Mouse (Mus musculus): ENCODE results near the gene Wfdc9. TPM values are rescaled to one million over a fixed set of nuclear protein-coding genes. Genes with fewer than 3 reads are reported as not detected.

Wfdc9 gene
- polyA plus RNA-seq (2012; rRNA removed): not detected in 2 replicates

- DNase-seq (ENCODE audit: extremely low spot score in 1 of 2, low spot score in 1 of 2): no peak
Measured at GRCm38 (mm10) chr2:164656483-164656882, at the start of gene Wfdc9. Gene Wfdc9 (minus strand): TSS chr2:164656583.

GRCm38 (mm10) chr2:164705991-164706390 lies 49.6 kb upstream of the Wfdc9 start:
- no peak for DNase-seq (ENCODE audit: extremely low spot score in 1 of 2, low spot score in 1 of 2)

- no peak for DNase-seq (ENCODE audit: extremely low spot score in 1 of 2, low spot score in 1 of 2)
Measured at GRCm38 (mm10) chr2:164705328-164705727, 48.9 kb upstream of the Wfdc9 start.

- DNase-seq (ENCODE audit: extremely low spot score in 1 of 2, low spot score in 1 of 2): no peak
Measured at GRCm38 (mm10) chr2:164704235-164704634, 47.9 kb upstream of the Wfdc9 start.

DNA sequence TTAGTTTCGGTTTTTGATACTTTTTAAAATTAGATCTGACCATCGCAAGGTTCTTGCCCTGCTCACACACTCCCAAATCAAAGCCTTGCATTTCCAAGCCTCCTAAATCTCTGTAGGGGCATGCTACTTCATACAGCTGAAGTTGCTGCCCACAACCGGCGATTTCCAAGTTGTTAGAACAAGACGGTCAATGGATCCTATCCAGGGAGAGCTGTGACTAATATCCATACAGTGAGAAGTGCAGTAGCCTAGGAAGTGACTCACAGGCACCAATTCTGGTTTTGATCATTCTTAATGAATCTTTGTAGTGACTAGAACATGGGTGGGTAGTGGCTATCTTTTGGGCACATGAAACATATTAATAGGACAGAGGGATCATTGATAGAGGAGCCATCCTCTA lies 45.4 kb upstream of the Wfdc9 start:
- DNase-seq (ENCODE audit: extremely low spot score in 1 of 2, low spot score in 1 of 2): no peak

DNA sequence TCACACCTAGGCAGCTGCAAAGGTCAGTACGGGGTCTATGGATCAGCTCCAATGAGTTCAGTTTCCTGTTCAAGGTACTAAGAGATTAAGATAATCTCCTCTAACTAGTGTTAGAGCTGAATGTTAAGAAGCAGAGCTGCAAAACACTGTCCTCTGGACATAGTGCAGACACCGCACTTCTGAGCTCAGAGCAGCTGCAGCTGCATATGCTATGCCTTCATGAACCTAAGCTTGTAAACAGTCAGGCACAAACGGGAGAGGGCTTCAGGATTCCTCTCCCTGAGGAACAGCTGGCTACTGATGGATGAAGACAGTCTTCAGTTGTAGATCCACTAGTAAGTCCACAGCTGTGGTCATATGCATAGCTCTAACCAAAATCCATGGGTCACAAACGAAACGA lies 44.6 kb upstream of the Wfdc9 start:
- no peak for DNase-seq (ENCODE audit: extremely low spot score in 1 of 2, low spot score in 1 of 2)

- no peak for DNase-seq (ENCODE audit: extremely low spot score in 1 of 2, low spot score in 1 of 2)
Measured at GRCm38 (mm10) chr2:164698201-164698600, 41.8 kb upstream of the Wfdc9 start, which contains the start of gene Spint4. Gene Spint4 (plus strand): TSS chr2:164698501.

GRCm38 (mm10) chr2:164684807-164685206 lies 28.4 kb upstream of the Wfdc9 start, which contains the start of gene Wfdc13:
Gene Wfdc13 (plus strand): TSS chr2:164685107.
- no peak for DNase-seq (ENCODE audit: extremely low spot score in 1 of 2, low spot score in 1 of 2)

- no peak for DNase-seq (ENCODE audit: extremely low spot score in 1 of 2, low spot score in 1 of 2)
Measured at GRCm38 (mm10) chr2:164679906-164680305, 23.5 kb upstream of the Wfdc9 start.

GRCm38 (mm10) chr2:164678848-164679625 lies 22.7 kb upstream of the Wfdc9 start:
- DNase-seq (ENCODE audit: extremely low spot score in 1 of 2, low spot score in 1 of 2): peak; percentile 10 to 68

GRCm38 (mm10) chr2:164676916-164677685 lies 20.7 kb upstream of the Wfdc9 start:
- DNase-seq (ENCODE audit: extremely low spot score in 1 of 2, low spot score in 1 of 2): no peak

- no peak for DNase-seq (ENCODE audit: extremely low spot score in 1 of 2, low spot score in 1 of 2)
Measured at GRCm38 (mm10) chr2:164676103-164676502, 19.7 kb upstream of the Wfdc9 start.

- DNase-seq (ENCODE audit: extremely low spot score in 1 of 2, low spot score in 1 of 2): peak in 1 of 2 experiments; percentile 16
Measured at GRCm38 (mm10) chr2:164673987-164674386, 17.6 kb upstream of the Wfdc9 start, which contains the start of gene Wfdc11. Gene Wfdc11 (minus strand): TSS chr2:164674087.

GRCm38 (mm10) chr2:164670938-164671337 lies 14.6 kb upstream of the Wfdc9 start:
- DNase-seq (ENCODE audit: extremely low spot score in 1 of 2, low spot score in 1 of 2): no peak

DNA sequence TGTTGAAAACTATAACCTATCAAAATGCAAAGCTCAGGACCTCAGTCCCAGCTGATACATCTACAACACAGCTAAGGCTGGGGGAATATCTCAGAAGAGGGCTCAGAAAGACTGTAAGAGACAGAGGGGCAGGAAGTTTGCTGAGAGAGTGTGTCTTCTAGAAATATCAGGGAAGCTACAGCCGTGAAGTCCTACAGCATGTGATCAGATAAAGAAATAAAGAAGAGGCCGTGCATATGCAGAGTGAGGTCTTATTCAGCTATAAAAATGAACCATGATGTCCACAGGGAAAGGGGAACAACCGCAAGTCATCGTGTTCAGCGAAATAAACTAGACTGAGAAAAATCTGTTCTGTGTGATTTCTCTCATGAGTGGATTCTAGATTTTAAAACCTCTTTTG lies 13.9 kb upstream of the Wfdc9 start:
- DNase-seq (ENCODE audit: extremely low spot score in 1 of 2, low spot score in 1 of 2): no peak

DNA sequence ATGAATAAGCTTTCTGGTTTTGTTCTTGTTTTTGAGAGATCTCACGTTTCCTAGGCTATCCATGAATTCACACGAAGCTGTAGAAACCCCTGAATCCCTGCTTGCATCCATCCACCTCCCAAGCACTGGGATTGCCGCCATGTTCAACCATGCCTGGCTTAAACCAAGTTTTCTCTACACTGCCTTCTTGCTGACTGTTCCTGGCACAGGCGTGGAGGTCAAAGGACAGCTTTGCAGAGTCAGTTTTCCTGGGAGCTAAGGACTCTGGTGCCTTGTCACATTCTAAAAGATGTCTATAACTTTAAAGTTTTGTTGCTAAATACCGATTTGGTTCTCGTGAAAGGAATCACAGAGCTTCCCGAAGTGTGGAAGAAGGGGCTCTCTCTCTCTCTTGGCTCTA lies 8.5 kb upstream of the Wfdc9 start:
- DNase-seq (ENCODE audit: extremely low spot score in 1 of 2, low spot score in 1 of 2): no peak

GRCm38 (mm10) chr2:164655858-164656257 lies 525 bp downstream of the Wfdc9 start, which contains the start of gene Wfdc10:
Gene Wfdc10 (plus strand): TSS chr2:164656046.
- DNase-seq (ENCODE audit: extremely low spot score in 1 of 2, low spot score in 1 of 2): peak in 1 of 2 experiments; percentile 26

- DNase-seq (ENCODE audit: extremely low spot score in 1 of 2, low spot score in 1 of 2): peak in 1 of 2 experiments; percentile 27
Measured at GRCm38 (mm10) chr2:164641881-164642673, 14.3 kb downstream of the Wfdc9 start.

DNA sequence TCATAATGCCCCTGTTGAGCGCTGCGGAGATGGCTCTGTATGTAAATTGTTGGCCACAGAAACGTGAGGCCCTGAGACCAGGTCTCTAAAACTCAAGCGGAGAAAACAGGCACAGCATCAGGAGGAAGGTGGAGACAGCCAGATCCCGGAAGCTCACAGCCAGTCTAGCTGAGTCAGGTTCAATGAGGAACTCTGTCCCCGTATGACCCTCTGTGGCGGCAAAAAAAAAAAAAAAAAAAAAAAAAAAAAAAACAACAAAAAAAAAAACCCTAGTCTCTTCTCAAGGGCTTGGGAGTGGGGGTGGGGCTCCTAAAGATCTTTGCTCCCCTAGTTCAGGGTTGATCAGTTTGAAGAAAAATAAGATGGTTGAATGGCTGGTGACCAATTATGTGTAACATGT lies 15.3 kb downstream of the Wfdc9 start:
- DNase-seq (ENCODE audit: extremely low spot score in 1 of 2, low spot score in 1 of 2): no peak

DNA sequence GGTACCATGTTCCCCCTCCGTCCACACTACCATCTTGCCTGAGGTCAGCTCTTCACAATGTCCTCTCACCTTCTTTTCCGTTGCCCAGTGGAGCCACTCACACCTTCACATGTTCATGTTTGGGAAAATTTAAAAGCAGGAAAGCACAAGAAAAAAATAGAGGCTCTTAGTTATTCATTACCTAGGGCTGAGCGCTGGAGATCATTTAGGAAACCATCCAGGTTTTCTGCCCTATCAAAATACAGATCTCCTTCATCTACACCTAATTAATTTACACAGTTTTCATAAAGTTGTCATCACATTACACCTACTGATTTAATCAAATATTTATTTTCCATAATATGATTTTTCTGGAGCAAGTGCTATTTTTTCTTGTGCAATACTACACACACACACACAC lies 17.7 kb downstream of the Wfdc9 start, which contains the start of gene Wfdc16:
Gene Wfdc16, minus strand, starts transcription at position 101 of the 400 bp plus-strand sequence.
- DNase-seq (ENCODE audit: extremely low spot score in 1 of 2, low spot score in 1 of 2): no peak

- DNase-seq (ENCODE audit: extremely low spot score in 1 of 2, low spot score in 1 of 2): no peak
Measured at GRCm38 (mm10) chr2:164635266-164635665, 21.1 kb downstream of the Wfdc9 start.
